Mouse (Mus musculus) lung, postnatal 0 days (tissue): Measurements from ENCODE around the gene Nr6a1. TPM values are rescaled to one million over a fixed set of nuclear protein-coding genes. Genes with fewer than 3 reads are reported as not detected.

Experiments
- ATAC-seq: fragments of 200-750 bp; cut with Nextera tagmentation; 2 replicates; pipeline ENCODE4 v1.8.0; 2017; ENCODE audit warnings: moderate library complexity
- DNase-seq: peaks from one replicate; pipeline ENCODE4 v3.0.0-alpha.2; 2016; ENCODE audit warnings: low spot score
- H3K27ac ChIP-seq: fragments of 300-500 bp; sonication (generic); 2 replicates; pipeline ENCODE4 v1.5.1; 2014; ENCODE audit warnings: antibody characterized with exemption, mild to moderate bottlenecking, low read length, mixed read lengths
- H3K27me3 ChIP-seq: fragments of 300-500 bp; sonication (generic); replicated peaks from 2 replicates; pipeline ENCODE4 v1.6.1; 2014; ENCODE audit warnings: low read length, mixed read lengths; ENCODE audit not compliant: insufficient read depth
- H3K36me3 ChIP-seq: fragments of 300-500 bp; sonication (generic); 2 replicates; pipeline ENCODE4 v1.6.1; 2014; ENCODE audit warnings: low read length, mixed read lengths; ENCODE audit not compliant: insufficient read depth
- H3K4me1 ChIP-seq: fragments of 300-500 bp; sonication (generic); 2 replicates; pipeline ENCODE4 v1.6.1; 2014; ENCODE audit warnings: antibody characterized with exemption, low read depth, low read length, mixed read lengths; ENCODE audit not compliant: insufficient read depth
- H3K4me2 ChIP-seq: fragments of 300-500 bp; sonication (generic); replicated peaks from 2 replicates; pipeline ENCODE4 v1.6.1; 2014; ENCODE audit warnings: low read depth, mild to moderate bottlenecking, low read length, moderate library complexity, mixed read lengths
- H3K4me3 ChIP-seq: fragments of 300-500 bp; sonication (generic); 2 replicates; pipeline ENCODE4 v1.5.1; 2014; ENCODE audit warnings: low read depth, low read length
- H3K9ac ChIP-seq: fragments of 300-500 bp; sonication (generic); replicated peaks from 2 replicates; pipeline ENCODE4 v1.6.1; 2014; ENCODE audit warnings: low read depth, mild to moderate bottlenecking
- H3K9me3 ChIP-seq: fragments of 300-500 bp; sonication (generic); 2 replicates; pipeline ENCODE4 v1.6.1; 2016; ENCODE audit warnings: low read length, mixed read lengths
- CTCF ChIP-seq: IDR thresholded peaks from 2 replicates; pipeline ENCODE4 v1.5.1; 2016; ENCODE audit warnings: antibody characterized with exemption, mild to moderate bottlenecking
- EP300 ChIP-seq: IDR thresholded peaks from 2 replicates; pipeline ENCODE4 v1.6.1; 2016; ENCODE audit warnings: antibody characterized with exemption, mild to moderate bottlenecking, control low read depth
- WGBS: fragments of 180-500 bp; shearing (Covaris S2); extraction: QIAGEN DNeasy Blood & Tissue Kit; methylation state at CpG from one replicate; pipeline ENCODE4 v1.1.7; 2014; 5-methylcytosine and 5-hydroxymethylcytosine counted together
- polyA plus RNA-seq: library from polyadenylated mRNA; unstranded; fragments of >200 nt; fragmentation: Nextera tagmentation; extraction: Ambion mirVana; gene quantifications from 2 replicates; pipeline ENCODE4 v1.2.1, GENCODE M21; 2015

Nr6a1 gene
- polyA plus RNA-seq, 1 experiment from 2014 or later: 0.53 TPM

DNA sequence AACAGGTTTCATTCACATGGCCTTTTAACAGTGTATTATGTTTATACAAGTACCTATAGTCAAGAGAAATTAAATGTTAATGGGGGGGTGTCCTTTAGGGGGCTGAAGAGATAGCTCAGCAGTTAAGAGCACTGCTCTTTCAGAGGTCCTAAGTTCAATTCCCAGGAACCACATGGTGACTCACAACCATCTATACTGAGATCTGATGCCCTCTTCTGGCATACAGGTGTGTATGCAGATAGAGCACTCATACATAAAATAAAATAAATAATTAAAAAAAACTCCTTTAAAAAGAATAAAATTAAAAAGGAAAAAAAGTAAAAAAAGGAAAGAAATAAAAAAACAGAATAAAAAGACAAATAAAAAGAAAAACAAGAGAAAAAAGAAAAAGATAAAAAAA is 95.5 kb downstream of the Nr6a1 start:
- H3K4me3 ChIP-seq: no peak overlapping the region
- H3K4me2 ChIP-seq: no peak overlapping the region
- peak; percentile 44 for TF ChIP-seq CTCF
- no peak for TF ChIP-seq EP300
- no peaks in the 10 kb centered on the region for H3K36me3 ChIP-seq
- no peak overlapping the region for H3K27ac ChIP-seq
- DNase-seq (no peak), ATAC-seq (no peak)
- no peaks in the 10 kb centered on the region for H3K27me3 ChIP-seq
- no peaks in the 10 kb centered on the region for H3K4me1 ChIP-seq
- no peaks in the 10 kb centered on the region for H3K9me3 ChIP-seq
- H3K9ac ChIP-seq: no peak overlapping the region

DNA sequence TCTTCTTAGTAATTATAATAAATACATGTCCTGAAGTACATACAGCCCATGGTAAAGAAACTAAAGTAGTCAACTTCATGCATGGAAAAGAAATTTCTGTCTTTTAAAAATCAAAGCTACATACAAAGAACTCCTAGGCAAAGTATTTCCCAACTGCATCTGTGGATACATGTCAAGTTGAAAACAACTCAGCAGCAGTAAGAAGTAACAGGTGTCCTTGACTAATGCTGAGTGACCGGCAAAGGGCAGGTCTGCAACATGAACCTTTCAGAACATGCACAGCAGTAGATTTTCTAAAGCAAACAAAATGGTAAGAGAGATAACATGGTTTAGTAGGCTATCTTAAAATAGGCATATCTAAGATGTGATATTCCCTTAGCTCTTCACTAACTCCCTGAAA is 98.0 kb downstream of the Nr6a1 start:
- no peak overlapping the region for H3K9ac ChIP-seq
- TF ChIP-seq EP300 (no peak), CTCF (no peak)
- H3K27ac ChIP-seq: no peak overlapping the region
- 44% methylated on average over 1 of the region's 1 CpGs for WGBS
- H3K4me2 ChIP-seq: no peak overlapping the region
- H3K27me3 ChIP-seq: no peaks in the 10 kb centered on the region
- no peak for DNase-seq
- H3K4me1 ChIP-seq: no peaks in the 10 kb centered on the region
- no peak overlapping the region for H3K4me3 ChIP-seq
- no peak for ATAC-seq
- H3K36me3 ChIP-seq: no peaks in the 10 kb centered on the region
- no peaks in the 10 kb centered on the region for H3K9me3 ChIP-seq

GRCm38 (mm10) chr2:38827801-38828306 is 99.6 kb downstream of the Nr6a1 start:
- 53% methylated on average over 3 of the region's 3 CpGs for WGBS
- TF ChIP-seq EP300: no peak
- no peak for TF ChIP-seq CTCF
- no peak for ATAC-seq

GRCm38 (mm10) chr2:38826189-38826588 is 101.3 kb downstream of the Nr6a1 start:
- TF ChIP-seq CTCF (no peak), EP300 (no peak)
- Histone ChIP-seq H3K4me2 (no peak overlapping the region), H3K27me3 (no peaks in the 10 kb centered on the region), H3K27ac (no peak overlapping the region), H3K4me1 (no peaks in the 10 kb centered on the region), H3K36me3 (no peaks in the 10 kb centered on the region), H3K9me3 (no peaks in the 10 kb centered on the region), H3K4me3 (no peak overlapping the region), H3K9ac (no peak overlapping the region)
- DNase-seq (peak; percentile 11), ATAC-seq (no peak)

More at GRCm38 (mm10) chr2:38827801-38828306, 99.6 kb downstream of the Nr6a1 start:
- Histone ChIP-seq H3K9ac (no peak overlapping the region), H3K4me3 (no peak overlapping the region), H3K9me3 (no peaks in the 10 kb centered on the region), H3K27ac (no peak overlapping the region), H3K36me3 (no peaks in the 10 kb centered on the region), H3K27me3 (no peaks in the 10 kb centered on the region), H3K4me2 (no peak overlapping the region), H3K4me1 (no peaks in the 10 kb centered on the region)
- no peak for DNase-seq

GRCm38 (mm10) chr2:38824791-38825768 is 102.4 kb downstream of the Nr6a1 start:
- Histone ChIP-seq H3K9me3 (no peaks in the 10 kb centered on the region), H3K4me2 (peak overlapping the region; percentile 67), H3K4me3 (peak overlapping the region; percentile 50), H3K36me3 (no peaks in the 10 kb centered on the region), H3K27me3 (no peaks in the 10 kb centered on the region), H3K4me1 (no peaks in the 10 kb centered on the region), H3K9ac (peak overlapping the region; percentile 2; the same call in 1 of the 2 replicates), H3K27ac (peak overlapping the region; percentile 63; the same call in 1 of the 2 replicates)
- DNase-seq: peak; percentile 48
- TF ChIP-seq EP300 (no peak), CTCF (no peak)
- 3% methylated on average over 15 of the region's 15 CpGs for whole genome bisulfite sequencing
- no peak for ATAC-seq

- H3K27me3 ChIP-seq: no peaks in the 10 kb centered on the region
- peak overlapping the region; percentile 67 for H3K4me2 ChIP-seq
- H3K4me1 ChIP-seq: no peaks in the 10 kb centered on the region
- H3K27ac ChIP-seq: peak overlapping the region; percentile 67
- 2% methylated on average over 12 of the region's 12 CpGs for WGBS
- H3K36me3 ChIP-seq: no peaks in the 10 kb centered on the region
- DNase-seq (peak; percentile 79), ATAC-seq (peak; percentile 76)
- peak overlapping the region; percentile 50 for H3K4me3 ChIP-seq
- H3K9ac ChIP-seq: peak overlapping the region; percentile 47
- TF ChIP-seq CTCF (no peak), EP300 (no peak)
- no peaks in the 10 kb centered on the region for H3K9me3 ChIP-seq
Observed at GRCm38 (mm10) chr2:38823912-38824583, 103.4 kb downstream of the Nr6a1 start.
